Mouse (Mus musculus) retina, adult 2 months (tissue): ENCODE measurements around the gene Pla2g10.
"Not testable (repeated sequence)": the region's sequence is repeated elsewhere in the genome, so short reads cannot be mapped to it uniquely, and the experiment has no call there.

Source experiments
- DNase-seq: peaks from one replicate; pipeline ENCODE4 v3.0.0-alpha.2; 2012; ENCODE audit warnings: low read depth, low spot score

The Pla2g10 gene

DNA sequence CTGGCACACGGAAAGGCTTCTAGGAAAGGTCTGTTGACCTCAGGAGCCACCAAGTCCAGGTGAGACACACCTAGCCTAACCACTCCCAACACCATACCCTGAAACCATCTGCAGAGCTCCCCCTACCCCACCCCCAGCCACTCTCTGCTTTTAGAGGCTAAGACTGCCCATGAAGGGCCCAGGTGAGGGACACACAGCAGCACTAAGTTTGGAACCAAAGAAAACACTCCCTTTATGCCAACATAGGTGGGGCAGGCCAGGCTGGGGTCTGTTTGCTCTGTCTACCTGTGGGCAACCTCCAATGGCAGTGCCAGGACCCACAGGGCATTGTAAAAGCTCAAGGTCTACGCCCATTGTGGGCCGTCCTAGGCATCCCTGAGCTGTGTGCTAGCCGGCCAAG, 1.4 kb downstream of the Pla2g10 start:
- DNase-seq = no peak

GRCm38 (mm10) chr16:13727811-13728335, 2.9 kb downstream of the Pla2g10 start:
- no peak for DNase-seq

DNA sequence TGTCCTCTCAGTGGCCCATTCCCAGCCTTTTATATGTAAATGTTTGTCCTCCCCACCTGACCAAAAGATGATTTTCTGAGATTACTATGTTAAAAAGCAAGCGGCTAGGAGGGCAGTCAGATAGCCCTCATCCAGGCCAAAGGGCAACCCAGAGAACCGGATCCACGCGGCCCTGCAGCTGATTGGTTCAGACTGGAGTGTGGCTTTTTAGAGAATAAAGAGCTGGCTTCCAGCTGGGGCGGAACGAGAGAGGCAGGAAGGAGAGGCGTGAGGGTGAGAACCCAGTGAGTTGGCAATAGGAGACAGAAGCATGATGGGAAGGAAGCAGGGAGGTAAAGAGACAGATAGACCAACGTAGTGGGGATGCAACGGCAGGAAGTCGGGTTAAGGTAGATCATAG, 7.8 kb downstream of the Pla2g10 start:
- no peak for DNase-seq

GRCm38 (mm10) chr16:13716821-13717553, 13.8 kb downstream of the Pla2g10 start:
- DNase-seq = no peak

- no peak for DNase-seq
Observed at GRCm38 (mm10) chr16:13714910-13715309, 15.9 kb downstream of the Pla2g10 start.

DNA sequence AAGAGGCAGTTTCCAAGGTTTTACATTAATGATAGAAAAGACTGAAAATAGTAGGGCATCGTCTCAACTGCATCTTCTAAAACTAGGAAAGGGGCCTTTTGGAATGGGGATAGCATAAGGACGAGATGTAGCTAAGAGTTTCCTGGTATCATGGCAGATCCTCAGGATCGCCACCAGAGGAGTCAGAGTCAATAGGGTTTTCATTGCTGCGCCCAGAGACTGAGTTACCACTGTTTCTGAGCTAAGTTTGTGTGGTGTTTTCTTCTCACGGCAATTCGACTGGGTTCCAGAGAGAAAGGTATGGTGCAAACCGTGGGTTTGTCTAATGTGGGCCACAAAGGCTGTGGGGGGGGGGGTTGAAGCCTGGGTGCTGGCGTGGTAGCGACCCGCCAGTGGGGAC, 26.1 kb downstream of the Pla2g10 start:
- DNase-seq = no peak

DNA sequence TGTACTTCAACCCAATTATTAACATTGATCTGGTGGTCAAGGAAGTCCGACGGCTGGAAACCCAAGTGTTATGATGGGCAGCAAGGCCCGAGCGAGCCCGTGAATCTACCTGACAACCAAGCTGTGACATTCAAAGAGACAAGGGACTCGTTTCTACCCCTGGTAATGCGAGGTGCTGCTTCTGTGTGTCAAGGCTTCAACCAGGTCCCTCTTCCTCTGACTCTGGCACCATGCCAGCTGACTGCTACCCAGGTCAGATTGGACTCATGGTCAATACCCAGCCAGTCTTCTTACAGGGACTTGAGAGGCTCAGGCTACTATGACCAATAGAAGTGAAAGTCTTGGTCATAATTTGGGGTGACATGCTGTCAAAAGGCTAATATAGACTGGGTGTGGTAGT, 28.6 kb downstream of the Pla2g10 start:
- no peak for DNase-seq

GRCm38 (mm10) chr16:13698998-13699397, 31.8 kb downstream of the Pla2g10 start:
- no peak for DNase-seq

GRCm38 (mm10) chr16:13678601-13679319, 52.0 kb downstream of the Pla2g10 start:
- DNase-seq = no peak

DNA sequence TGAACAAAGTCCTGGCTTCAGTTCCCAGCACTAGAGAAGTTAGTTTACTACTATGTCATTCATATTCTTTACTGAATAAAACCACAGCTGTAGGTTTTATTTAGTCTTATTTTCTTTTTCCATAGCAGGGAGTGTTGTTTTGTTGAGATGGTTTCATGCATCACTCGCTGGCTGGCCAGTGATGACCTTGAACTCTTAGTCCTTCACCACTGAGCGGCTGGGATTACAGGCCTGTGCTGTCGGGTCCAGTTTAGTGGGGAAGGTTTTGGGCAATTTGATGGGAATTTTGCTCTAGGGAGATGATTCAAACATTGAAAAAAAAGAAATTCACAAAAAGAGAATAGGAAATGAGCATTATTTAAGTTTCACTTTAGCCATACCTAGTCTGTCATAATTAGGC, 56.3 kb downstream of the Pla2g10 start:
- no peak for DNase-seq

GRCm38 (mm10) chr16:13673114-13673513, 57.7 kb downstream of the Pla2g10 start:
- no peak for DNase-seq

- DNase-seq = no peak
Observed at GRCm38 (mm10) chr16:13672386-13672898, 58.3 kb downstream of the Pla2g10 start.

DNA sequence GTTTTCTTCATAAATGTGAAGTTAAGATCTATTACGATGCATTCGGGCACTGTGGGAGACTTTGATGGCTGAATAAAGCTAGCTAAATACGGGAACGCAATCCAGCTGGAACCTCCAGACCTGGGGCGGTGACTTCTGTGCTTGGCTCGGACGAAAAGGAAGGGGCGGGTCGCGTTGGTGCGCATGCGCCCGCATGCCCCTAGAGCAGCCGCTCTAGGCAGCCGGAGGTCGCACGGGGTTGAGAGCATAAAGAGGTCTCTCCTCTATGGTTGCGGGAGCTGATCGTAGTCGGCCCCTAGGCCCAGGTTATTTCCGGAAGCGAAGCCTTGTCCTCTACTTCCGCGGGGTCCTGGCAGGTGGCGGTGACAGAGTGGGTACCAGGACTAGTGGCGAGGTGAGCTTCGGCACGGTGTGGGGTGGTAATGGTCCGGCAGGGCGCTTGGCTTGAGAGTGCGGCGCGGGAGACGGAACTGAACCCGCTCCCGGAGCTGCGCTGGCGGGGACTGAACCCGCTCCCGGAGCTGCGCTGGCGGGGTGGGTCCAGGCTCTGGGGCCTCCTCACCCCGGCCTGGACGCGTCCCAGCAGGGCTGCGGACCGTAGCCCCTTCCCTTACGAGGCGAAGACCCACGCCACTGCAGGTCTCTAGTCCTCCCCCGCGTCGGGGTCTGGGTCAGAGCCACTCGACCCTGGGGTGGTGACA, 58.9 kb downstream of the Pla2g10 start, which contains the start of the genes Bfar and 3110001I22Rik:
TSS of gene Bfar (plus strand) at position 174 of the 701 bp plus-strand sequence.
TSS of gene 3110001I22Rik (plus strand) at position 245 of the 701 bp plus-strand sequence.
- DNase-seq = peak; percentile 89

DNA sequence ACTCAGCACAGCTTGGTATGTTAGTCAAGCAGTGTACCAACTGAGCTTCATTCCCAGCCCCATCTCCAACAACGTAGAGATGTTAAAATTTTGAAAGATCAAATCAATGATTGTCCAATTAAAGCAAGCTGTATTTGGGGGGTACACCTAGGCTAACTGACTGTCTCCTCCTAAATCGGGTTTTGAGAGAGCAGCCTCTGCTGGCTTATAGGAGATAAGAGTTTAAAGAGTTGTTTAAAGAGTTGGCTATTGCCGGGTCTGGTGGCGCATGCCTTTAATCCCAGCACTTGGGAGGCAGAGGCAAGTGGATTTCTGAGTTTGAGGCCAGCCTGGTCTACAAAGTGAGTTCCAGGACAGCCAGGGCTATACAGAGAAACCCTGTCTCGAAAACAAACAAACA, 59.9 kb downstream of the Pla2g10 start:
- not testable (repeated sequence) for DNase-seq

GRCm38 (mm10) chr16:13669282-13669681, 61.5 kb downstream of the Pla2g10 start:
- no peak for DNase-seq

GRCm38 (mm10) chr16:13668402-13669108, 62.2 kb downstream of the Pla2g10 start:
- no peak for DNase-seq

DNA sequence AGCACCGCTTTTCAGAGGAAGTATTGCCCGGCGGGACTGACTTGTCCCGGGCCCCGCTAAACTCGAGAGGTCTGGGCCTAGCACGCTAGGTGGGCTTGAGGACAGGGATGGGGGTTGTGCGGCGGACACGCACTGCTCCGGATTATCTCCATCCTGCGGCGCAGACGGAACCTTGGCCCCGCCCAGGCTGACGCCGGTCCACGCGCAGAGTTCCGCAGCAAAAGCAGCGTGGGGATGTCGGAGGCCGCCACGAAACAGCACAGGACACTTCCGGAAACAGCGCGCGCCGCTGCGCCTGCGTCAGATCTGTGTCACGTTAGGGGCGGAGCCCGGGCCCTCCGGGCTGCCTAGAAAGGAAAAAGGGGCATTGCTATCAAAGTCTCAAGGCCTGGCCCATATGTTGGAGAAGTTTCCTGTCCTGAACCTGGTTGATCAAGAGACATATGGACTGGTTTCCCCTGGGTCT, 62.9 kb downstream of the Pla2g10 start, which contains the start of gene Parn:
TSS of gene Parn (minus strand) at position 293 of the 466 bp plus-strand sequence.
- DNase-seq = peak; percentile 79
